Mouse (Mus musculus): ENCODE data around the gene Nup188.
A peak's percentile ranks its signal among the peaks of the same experiment; 100 is the strongest.

- TF ChIP-seq CTCF (IDR thresholded peaks at IDR 0.05; ENCODE audit: control insufficient read depth, insufficient read depth, insufficient replicate concordance, low read depth, low read length), result no peak
- peak; percentile 50 for TF ChIP-seq POLR2A (IDR thresholded peaks at IDR 0.05; ENCODE audit: control insufficient read depth, low read depth, low read length)
These were observed 105.9 kb downstream of the Nup188 start, which contains the start of gene Dolpp1 for GRCm38 (mm10) chr2:30392114-30392576.

Measured in testis, adult 2 months (tissue).